Mouse (Mus musculus) bone marrow, adult 2 months (tissue): ENCODE measurements at regions not wholly inside any gene's neighbourhood (a gene's known extent, or its start where the extent isn't known, plus 50 kb on each side); places are given as distances from the start of the nearest gene placed in this dataset.

Experiments used
- H3K27ac ChIP-seq: fragments of 200-500 bp; 2 replicates; pipeline ENCODE4 v1.5.1; 2012; ENCODE audit warnings: low read depth, mild to moderate bottlenecking, control low read depth, inconsistent platforms, low read length; ENCODE audit not compliant: control insufficient read depth, poor library complexity, insufficient read depth
- H3K4me1 ChIP-seq: fragments of 200-500 bp; 2 replicates; pipeline ENCODE4 v1.6.1; 2011; ENCODE audit warnings: low read length; ENCODE audit not compliant: control insufficient read depth, insufficient read depth
- H3K4me3 ChIP-seq: fragments of 200-500 bp; replicated peaks from 2 replicates; pipeline ENCODE3; 2011; ENCODE audit warnings: mild to moderate bottlenecking, low read depth, low read length, control low read depth; ENCODE audit not compliant: control insufficient read depth
- CTCF ChIP-seq: fragments of 200-500 bp; IDR thresholded peaks from 2 replicates; pipeline ENCODE4 v1.5.1; 2011; ENCODE audit warnings: low read length, control low read depth; ENCODE audit not compliant: control insufficient read depth, insufficient read depth
- POLR2A ChIP-seq: fragments of 200-500 bp; IDR thresholded peaks from 2 replicates; pipeline ENCODE4 v1.6.1; 2011; ENCODE audit warnings: low read depth, mild to moderate bottlenecking, control low read depth, low read length, borderline replicate concordance; ENCODE audit not compliant: control insufficient read depth
- WGBS: fragments of 180-500 bp; shearing (Covaris S2); methylation state at CpG from one replicate; pipeline ENCODE4 v1.1.7; 2018; 5-methylcytosine and 5-hydroxymethylcytosine counted together

GRCm38 (mm10) chr3:149333131-149333530, 342.8 kb upstream of the Adgrl2 start:
- no peak for TF ChIP-seq CTCF
- TF ChIP-seq POLR2A: no peak
- no peak overlapping the region for H3K4me3 ChIP-seq
- no peak overlapping the region for H3K27ac ChIP-seq
- no peaks in the 10 kb centered on the region for H3K4me1 ChIP-seq
- 71% methylated on average over 10 of the region's 10 CpGs for WGBS

GRCm38 (mm10) chr3:149332105-149332504, 341.8 kb upstream of the Adgrl2 start:
- no peak for TF ChIP-seq POLR2A
- no peak for TF ChIP-seq CTCF
- Histone ChIP-seq H3K4me3 (no peak overlapping the region), H3K4me1 (no peaks in the 10 kb centered on the region), H3K27ac (no peak overlapping the region)
- WGBS: 15% methylated on average over 4 of the region's 4 CpGs

GRCm38 (mm10) chr3:149331251-149331960, 341.1 kb upstream of the Adgrl2 start:
- 81% methylated on average over 7 of the region's 7 CpGs for WGBS
- no peak for TF ChIP-seq POLR2A
- no peak for TF ChIP-seq CTCF
- H3K4me1 ChIP-seq: no peaks in the 10 kb centered on the region

GRCm38 (mm10) chr3:149330716-149331115, 340.4 kb upstream of the Adgrl2 start:
- 43% methylated on average over 10 of the region's 10 CpGs for WGBS
- no peak for TF ChIP-seq POLR2A
- TF ChIP-seq CTCF: no peak
- Histone ChIP-seq H3K27ac (no peak overlapping the region), H3K4me3 (no peak overlapping the region), H3K4me1 (no peaks in the 10 kb centered on the region)

More at GRCm38 (mm10) chr3:149331251-149331960, 341.1 kb upstream of the Adgrl2 start:
- no peak overlapping the region for H3K4me3 ChIP-seq
- H3K27ac ChIP-seq: no peak overlapping the region

- no peak for TF ChIP-seq POLR2A
- TF ChIP-seq CTCF: no peak
- Histone ChIP-seq H3K27ac (no peak overlapping the region), H3K4me1 (no peaks in the 10 kb centered on the region), H3K4me3 (no peak overlapping the region)
- WGBS: 83% methylated on average over 10 of the region's 10 CpGs
Measured at GRCm38 (mm10) chr3:149330041-149330440, 339.7 kb upstream of the Adgrl2 start.

GRCm38 (mm10) chr3:149329615-149330014, 339.3 kb upstream of the Adgrl2 start:
- H3K4me3 ChIP-seq: no peak overlapping the region
- WGBS: 55% methylated on average over 6 of the region's 6 CpGs
- TF ChIP-seq CTCF (no peak), POLR2A (no peak)
- no peak overlapping the region for H3K27ac ChIP-seq
- H3K4me1 ChIP-seq: no peaks in the 10 kb centered on the region

- TF ChIP-seq POLR2A (no peak), CTCF (no peak)
Measured at GRCm38 (mm10) chr3:149326664-149327063, 336.3 kb upstream of the Adgrl2 start.

GRCm38 (mm10) chr3:149324088-149324487, 333.7 kb upstream of the Adgrl2 start:
- WGBS: 69% methylated on average over 2 of the region's 2 CpGs
- Histone ChIP-seq H3K4me1 (no peaks in the 10 kb centered on the region), H3K27ac (no peak overlapping the region), H3K4me3 (no peak overlapping the region)
- TF ChIP-seq CTCF (no peak), POLR2A (no peak)

More at GRCm38 (mm10) chr3:149326664-149327063, 336.3 kb upstream of the Adgrl2 start:
- 5% methylated on average over 5 of the region's 5 CpGs for WGBS
- Histone ChIP-seq H3K4me3 (no peak overlapping the region), H3K4me1 (no peaks in the 10 kb centered on the region), H3K27ac (no peak overlapping the region)

- WGBS: 74% methylated on average over 9 of the region's 9 CpGs
Measured at GRCm38 (mm10) chr3:149318728-149319127, 328.4 kb upstream of the Adgrl2 start.

More at GRCm38 (mm10) chr3:149318728-149319127, 328.4 kb upstream of the Adgrl2 start:
- H3K4me1 ChIP-seq: no peaks in the 10 kb centered on the region
- no peak overlapping the region for H3K27ac ChIP-seq
- no peak overlapping the region for H3K4me3 ChIP-seq
- TF ChIP-seq POLR2A: no peak
- TF ChIP-seq CTCF: no peak
